In genomic region chr14:8222561-8222960, GRCm38 (mm10) we compare ENCODE assay signal across 32 mouse cellular contexts. TPM values are rescaled to one million over a fixed set of nuclear protein-coding genes. Genes with fewer than 3 reads are reported as not detected.
DNase-seq lines count a peak whose midpoint lies in the region; ATAC-seq and TF ChIP-seq lines count a peak whose summit lies in the region.
"Had no signal": no experiment of that assay in that cellular context is flagged by ENCODE, and none has a peak within 500 bp of the region (broad histone marks: within the 10 kb centered on the region; RNA-seq: fewer than 3 reads in every experiment).

No protein-coding gene starts in this region.

- peak; percentile 87 for DNase-seq in heart, adult 11 months
- no peak for DNase-seq in heart, adult 2 months
- DNase-seq in kidney, adult 2 months = peak; percentile 92
- peak; percentile 71 to 86 for DNase-seq in kidney, postnatal 25 days
- peak; percentile 81 to 84 for DNase-seq in kidney, postnatal 36 days
- DNase-seq in urinary bladder, postnatal 25 days (ENCODE audit: low spot score) = no peak
- DNase-seq: adrenal gland, adult 8-10 months; adrenal gland, postnatal 25 days; cerebellum, adult 11-12 months; cerebellum, adult 8-10 months; cerebellum, postnatal 10 days; cerebellum, postnatal 36 days; embryo, embryonic 11 days; gastrocnemius, postnatal 10 days; gastrocnemius, postnatal 36 days; heart, postnatal 10 days; heart, postnatal 36 days had no signal

- 0 out of 2 replicates have a peak, but pooled peaks cover 1% of the 10 kb centered on the region for H3K79me2 ChIP-seq in heart, adult 2 months (replicated peaks; ENCODE audit: control insufficient read depth, insufficient read depth, low read length)

- no peak overlapping the region for H3K4me3 ChIP-seq in heart, adult 2 months
- H3K4me3 ChIP-seq in kidney, adult 2 months (ENCODE audit: insufficient read depth, low read depth, low read length) = no peak overlapping the region
- no peak overlapping the region for H3K4me3 ChIP-seq in kidney, embryonic 15.5 days (replicated peaks)
- no peak overlapping the region for H3K4me3 ChIP-seq in kidney, embryonic 16.5 days (ENCODE audit: low read length)
- H3K4me3 ChIP-seq: embryonic facial prominence, embryonic 10.5 days; embryonic facial prominence, embryonic 13.5 days; erythroblast, embryonic 14.5 days; forebrain, embryonic 12.5 days; heart, embryonic 12.5 days; heart, embryonic 15.5 days; hindbrain, embryonic 10.5 days; hindbrain, embryonic 13.5 days had no signal

- no peak overlapping the region for H3K9ac ChIP-seq in heart, adult 2 months (ENCODE audit: low read depth, low read length)
- H3K9ac ChIP-seq in kidney, embryonic 15.5 days = no peak overlapping the region
- H3K9ac ChIP-seq in kidney, embryonic 16.5 days (replicated peaks; ENCODE audit: low read length) = no peak overlapping the region
- H3K9ac ChIP-seq: embryonic facial prominence, embryonic 13.5 days; forebrain, embryonic 12.5 days; heart, embryonic 12.5 days; heart, embryonic 15.5 days; hindbrain, embryonic 13.5 days had no signal

- H3K27me3 ChIP-seq in heart, adult 2 months (ENCODE audit: control insufficient read depth, insufficient read depth, low read length) = no peaks in the 10 kb centered on the region
- H3K27me3 ChIP-seq in kidney, adult 2 months (replicated peaks; ENCODE audit: control insufficient read depth, insufficient read depth, low read length) = no peaks in the 10 kb centered on the region
- no peaks in the 10 kb centered on the region for H3K27me3 ChIP-seq in kidney, embryonic 15.5 days
- H3K27me3 ChIP-seq in kidney, embryonic 16.5 days (ENCODE audit: insufficient read depth, low read length) = no peaks in the 10 kb centered on the region
- H3K27me3 ChIP-seq: embryonic facial prominence, embryonic 13.5 days; heart, embryonic 12.5 days; heart, embryonic 15.5 days had no signal

- no peak for TF ChIP-seq CTCF in heart, adult 2 months (IDR thresholded peaks at IDR 0.05)
- no peak for TF ChIP-seq CTCF in kidney, adult 2 months (conservative IDR thresholded peaks at IDR 0.05; ENCODE audit: insufficient read depth, insufficient read length, low read depth, low read length)

- no peaks in the 10 kb centered on the region for H3K9me3 ChIP-seq in kidney, embryonic 15.5 days (replicated peaks)
- H3K9me3 ChIP-seq in kidney, embryonic 16.5 days (ENCODE audit: low read length) = no peaks in the 10 kb centered on the region
- H3K9me3 ChIP-seq: embryonic facial prominence, embryonic 10.5 days; embryonic facial prominence, embryonic 13.5 days; forebrain, embryonic 12.5 days; heart, embryonic 12.5 days; heart, embryonic 15.5 days; hindbrain, embryonic 10.5 days; hindbrain, embryonic 13.5 days had no signal

- H3K27ac ChIP-seq in heart, adult 2 months = no peak overlapping the region
- no peak overlapping the region for H3K27ac ChIP-seq in kidney, adult 2 months (ENCODE audit: insufficient read depth, low read depth, low read length)
- no peak overlapping the region for H3K27ac ChIP-seq in kidney, embryonic 15.5 days
- no peak overlapping the region for H3K27ac ChIP-seq in kidney, embryonic 16.5 days (ENCODE audit: low read length)
- H3K27ac ChIP-seq: embryonic facial prominence, embryonic 10.5 days; embryonic facial prominence, embryonic 13.5 days; forebrain, embryonic 12.5 days; heart, embryonic 15.5 days; hindbrain, embryonic 10.5 days; hindbrain, embryonic 13.5 days had no signal

- H3K4me2 ChIP-seq in kidney, embryonic 15.5 days = no peak overlapping the region
- H3K4me2 ChIP-seq in kidney, embryonic 16.5 days (replicated peaks; ENCODE audit: low read depth, low read length) = no peak overlapping the region
- H3K4me2 ChIP-seq: embryonic facial prominence, embryonic 13.5 days; forebrain, embryonic 12.5 days; heart, embryonic 12.5 days; heart, embryonic 15.5 days; hindbrain, embryonic 13.5 days had no signal

- intact Hi-C loops in heart, adult 2 months (cut with DNase I) = no loop called here

- no peak for ATAC-seq in kidney, embryonic 15.5 days (replicated peaks; ENCODE audit: low FRiP score)
- no peak for ATAC-seq in kidney, embryonic 16.5 days (ENCODE audit: low FRiP score, low TSS enrichment)
- ATAC-seq: activated CD4-positive, CD25-positive, alpha-beta regulatory T cell, adult 4 months; forebrain, embryonic 16.5 days had no signal

- H3K36me3 ChIP-seq in heart, adult 2 months (ENCODE audit: control insufficient read depth, insufficient read depth, low read length) = no peaks in the 10 kb centered on the region; the same call in 1 of the 2 replicates
- peaks cover 3% of the 10 kb centered on the region; the same call in 1 of the 2 replicates for H3K36me3 ChIP-seq in kidney, adult 2 months (ENCODE audit: control insufficient read depth, insufficient read depth, low read length)
- H3K36me3 ChIP-seq in kidney, embryonic 15.5 days = peaks cover 28% of the 10 kb centered on the region
- peaks cover 11% of the 10 kb centered on the region for H3K36me3 ChIP-seq in kidney, embryonic 16.5 days (ENCODE audit: insufficient read depth, low read length)

- 94% methylated on average over 16 of the region's 16 CpGs for WGBS in heart, adult 2 months
- WGBS in kidney, adult 2 months = 63% methylated on average over 16 of the region's 16 CpGs
- 97% methylated on average over 16 of the region's 16 CpGs for WGBS in kidney, embryonic 15.5 days
- WGBS in kidney, embryonic 16.5 days = 94% methylated on average over 16 of the region's 16 CpGs

- no peaks in the 10 kb centered on the region; the same call in 1 of the 2 replicates for H3K4me1 ChIP-seq in heart, adult 2 months (ENCODE audit: control insufficient read depth, insufficient read depth, low read length)
- peaks cover 16% of the 10 kb centered on the region for H3K4me1 ChIP-seq in kidney, adult 2 months (ENCODE audit: control insufficient read depth, insufficient read depth, low read length)
- H3K4me1 ChIP-seq in kidney, embryonic 15.5 days = peaks cover 18% of the 10 kb centered on the region
- H3K4me1 ChIP-seq in kidney, embryonic 16.5 days (ENCODE audit: insufficient read depth, low read length) = peaks cover 11% of the 10 kb centered on the region
- H3K4me1 ChIP-seq: embryonic facial prominence, embryonic 13.5 days had no signal

- no peak for TF ChIP-seq POLR2A in heart, adult 2 months (IDR thresholded peaks at IDR 0.05; ENCODE audit: insufficient read depth, low read depth, low read length)
- no peak for TF ChIP-seq POLR2A in kidney, adult 2 months (IDR thresholded peaks at IDR 0.05; ENCODE audit: low read depth, low read length)

- no peak for TF ChIP-seq EP300 in heart, adult 2 months (IDR thresholded peaks at IDR 0.05; ENCODE audit: insufficient read depth, low read depth, low read length)

RNA-seq across cellular contexts. Expression of gene Kctd6, which starts 8.6 kb away (rescaled TPM):
- 10 to 100 TPM in 1 of 2 experiments, 1 to 10 TPM in 1; 8.4 to 10.3 TPM for total RNA-seq in heart, adult 2 months (2021)
- 7.3 and 10.7 TPM in 2 replicates for polyA plus RNA-seq in heart, adult 2 months (2012; rRNA removed)
- 16.2 and 17.2 TPM in 2 replicates for polyA plus RNA-seq in kidney, adult 2 months (2012; rRNA removed)
- 9.0 and 9.3 TPM in 2 replicates for polyA plus RNA-seq in kidney, embryonic 15.5 days (2015; fragmentation: Nextera tagmentation; extraction: Ambion mirVana)
- polyA plus RNA-seq in kidney, embryonic 16.5 days (2015; fragmentation: Nextera tagmentation; extraction: Ambion mirVana) = 3.3 and 3.6 TPM in 2 replicates

RNA-seq across cellular contexts. Expression of gene Acox2, which starts 36.6 kb away (rescaled TPM):
- total RNA-seq in heart, adult 2 months (2021) = under 1 TPM; 0.34 to 0.91 TPM
- 0.73 and 1.3 TPM in 2 replicates for polyA plus RNA-seq in heart, adult 2 months (2012; rRNA removed)
- polyA plus RNA-seq in kidney, adult 2 months (2012; rRNA removed) = 190 and 252 TPM in 2 replicates
- 0.94 and 1.1 TPM in 2 replicates for polyA plus RNA-seq in kidney, embryonic 15.5 days (2015; fragmentation: Nextera tagmentation; extraction: Ambion mirVana)
- 1.0 and 2.0 TPM in 2 replicates for polyA plus RNA-seq in kidney, embryonic 16.5 days (2015; fragmentation: Nextera tagmentation; extraction: Ambion mirVana)
- total RNA-seq: ES-E14; granulocyte monocyte progenitor cell, adult 5-6 weeks had no signal
- polyA plus RNA-seq: activated CD4-positive, CD25-positive, alpha-beta regulatory T cell, adult 4 months; brain, embryonic 14.5 days; embryonic facial prominence, embryonic 10.5 days; embryonic facial prominence, embryonic 13.5 days; erythroblast, embryonic 14.5 days; forebrain, embryonic 12.5 days; heart, embryonic 15.5 days; hindbrain, embryonic 10.5 days; hindbrain, embryonic 13.5 days had no signal

RNA-seq across cellular contexts. Expression of gene Pdhb, which starts 49.7 kb away (rescaled TPM):
- 100 to 1,000 TPM; 722 to 825 TPM for total RNA-seq in heart, adult 2 months (2021)
- 324 and 636 TPM in 2 replicates for polyA plus RNA-seq in heart, adult 2 months (2012; rRNA removed)
- polyA plus RNA-seq in kidney, adult 2 months (2012; rRNA removed) = 100 and 134 TPM in 2 replicates
- polyA plus RNA-seq in kidney, embryonic 15.5 days (2015; fragmentation: Nextera tagmentation; extraction: Ambion mirVana) = 235 and 241 TPM in 2 replicates
- 267 and 278 TPM in 2 replicates for polyA plus RNA-seq in kidney, embryonic 16.5 days (2015; fragmentation: Nextera tagmentation; extraction: Ambion mirVana)

Comparison
In these comparisons a context has a peak if more than half of its experiments do, and no peak if none do; other contexts are left out.
1. DNase-seq: peak in heart, adult 11 months (single experiment), kidney, adult 2 months (single experiment), kidney, postnatal 25 days (2 of 2) and kidney, postnatal 36 days (2 of 2); none in heart, adult 2 months (0 of 2) and urinary bladder, postnatal 25 days (single experiment).
2. RNA of gene Acox2, which starts 36.6 kb away (polyA plus RNA-seq): 190 to 252 TPM in kidney, adult 2 months; 1.0 to 2.0 TPM in kidney, embryonic 16.5 days, 0.73 to 1.3 TPM in heart, adult 2 months and 0.94 to 1.1 TPM in kidney, embryonic 15.5 days; every median in the first group is over 10 times any median in the second.